Comparison of ENCODE assay signal across 14 mouse cellular contexts in genomic region chr13:45609461-45609860, GRCm38 (mm10).
"Had no signal": no experiment of that assay in that cellular context is flagged by ENCODE, and none has a peak within 500 bp of the region (broad histone marks: within the 10 kb centered on the region; RNA-seq: fewer than 3 reads in every experiment).

No protein-coding gene starts in this region.

- ATAC-seq: intestine, embryonic 16.5 days; liver, postnatal 0 days had no signal

- DNase-seq: layer of hippocampus, adult 9-11 months; layer of hippocampus, postnatal 36 days; liver; liver, embryonic 13.5 days; liver, postnatal 0 days; lung, postnatal 14 days; thymus, adult 18-20 months; thymus, postnatal 14 days had no signal

- H3K27ac ChIP-seq: limb, embryonic 12.5 days; liver, embryonic 13.5 days; lung, embryonic 15.5 days; macrophage had no signal

- H3K4me3 ChIP-seq: limb, embryonic 12.5 days; liver, embryonic 13.5 days; lung, embryonic 15.5 days; megakaryocyte, embryonic 14.5 days had no signal

- H3K36me3 ChIP-seq: limb, embryonic 12.5 days; liver, embryonic 13.5 days; lung, embryonic 15.5 days had no signal

- H3K4me1 ChIP-seq: limb, embryonic 12.5 days; liver, embryonic 13.5 days; lung, embryonic 15.5 days had no signal

- H3K9me3 ChIP-seq: lung, embryonic 15.5 days had no signal

- H3K4me2 ChIP-seq: limb, embryonic 12.5 days; liver, embryonic 13.5 days; lung, embryonic 15.5 days; midbrain, embryonic 11.5 days had no signal

- H3K27me3 ChIP-seq: limb, embryonic 12.5 days; liver, embryonic 13.5 days; lung, embryonic 15.5 days; megakaryocyte, embryonic 14.5 days had no signal

- H3K9ac ChIP-seq: limb, embryonic 12.5 days; liver, embryonic 13.5 days; liver, postnatal 0 days; lung, embryonic 15.5 days had no signal
